Mouse (Mus musculus) retina, adult 2 months (tissue): Measurements from ENCODE around the gene Siah1a.

ENCODE experiments used
- DNase-seq: peaks from one replicate; pipeline ENCODE4 v3.0.0-alpha.2; 2012; ENCODE audit warnings: low read depth, low spot score

The Siah1a gene

GRCm38 (mm10) chr8:86744313-86745220 is 1.2 kb downstream of the Siah1a start:
- no peak for DNase-seq

GRCm38 (mm10) chr8:86742605-86743345 is 3.0 kb downstream of the Siah1a start:
- DNase-seq = no peak

- no peak for DNase-seq
Observed at GRCm38 (mm10) chr8:86741627-86742026, 4.1 kb downstream of the Siah1a start.

GRCm38 (mm10) chr8:86740899-86741298 is 4.8 kb downstream of the Siah1a start:
- no peak for DNase-seq

- DNase-seq = no peak
Observed at GRCm38 (mm10) chr8:86735446-86736111, 10.2 kb downstream of the Siah1a start.

- DNase-seq = no peak
Observed at GRCm38 (mm10) chr8:86734954-86735353, 10.8 kb downstream of the Siah1a start.

GRCm38 (mm10) chr8:86734171-86734570 is 11.6 kb downstream of the Siah1a start:
- no peak for DNase-seq

- no peak for DNase-seq
Observed at GRCm38 (mm10) chr8:86730860-86731259, 14.9 kb downstream of the Siah1a start.

- no peak for DNase-seq
Observed at GRCm38 (mm10) chr8:86730303-86730702, 15.4 kb downstream of the Siah1a start.

GRCm38 (mm10) chr8:86728224-86728950 is 17.3 kb downstream of the Siah1a start:
- no peak for DNase-seq

- no peak for DNase-seq
Observed at GRCm38 (mm10) chr8:86726959-86727358, 18.8 kb downstream of the Siah1a start.

GRCm38 (mm10) chr8:86721490-86721889 is 24.2 kb downstream of the Siah1a start:
- DNase-seq = no peak

GRCm38 (mm10) chr8:86720756-86721459 is 24.8 kb downstream of the Siah1a start:
- DNase-seq = no peak

- no peak for DNase-seq
Observed at GRCm38 (mm10) chr8:86719368-86719767, 26.4 kb downstream of the Siah1a start.

- DNase-seq = no peak
Observed at GRCm38 (mm10) chr8:86718332-86718994, 27.3 kb downstream of the Siah1a start.

- no peak for DNase-seq
Observed at GRCm38 (mm10) chr8:86713407-86714188, 32.1 kb downstream of the Siah1a start.

- no peak for DNase-seq
Observed at GRCm38 (mm10) chr8:86712594-86712993, 33.1 kb downstream of the Siah1a start.

GRCm38 (mm10) chr8:86707873-86708272 is 37.9 kb downstream of the Siah1a start:
- DNase-seq = no peak

- no peak for DNase-seq
Observed at GRCm38 (mm10) chr8:86706756-86707155, 39.0 kb downstream of the Siah1a start.
